Mouse (Mus musculus) myocyte (in vitro differentiated cells): ENCODE measurements around the gene Doc2b. TPM values are rescaled to one million over a fixed set of nuclear protein-coding genes. Genes with fewer than 3 reads are reported as not detected.
A peak's percentile ranks its signal among the peaks of the same experiment; 100 is the strongest.

Source experiments
- H3K27me3 ChIP-seq: one replicate; pipeline ENCODE4 v1.6.1; 2011; ENCODE audit not compliant: control insufficient read depth, insufficient read depth, insufficient read length
- H3K36me3 ChIP-seq: one replicate; pipeline ENCODE4 v1.6.1; 2011; ENCODE audit not compliant: control insufficient read depth, insufficient read depth
- H3K4me2 ChIP-seq: one replicate; pipeline ENCODE4 v1.6.1; 2011; ENCODE audit warnings: low read depth, control low read depth
- H3K4me3 ChIP-seq: one replicate; pipeline ENCODE4 v1.5.1; 2011; ENCODE audit warnings: mild to moderate bottlenecking, control low read depth, moderate library complexity
- H3K79me2 ChIP-seq: one replicate; pipeline ENCODE4 v1.6.1; 2011; ENCODE audit not compliant: control insufficient read depth, insufficient read depth
- H3ac ChIP-seq: one replicate; pipeline ENCODE4 v1.6.1; 2011; ENCODE audit not compliant: control insufficient read depth, insufficient read length
- CEBPB ChIP-seq: IDR thresholded peaks from 2 replicates; pipeline ENCODE4 v1.6.1; 2011; ENCODE audit warnings: mild to moderate bottlenecking, moderate library complexity; ENCODE audit not compliant: poor library complexity, insufficient read depth, severe bottlenecking
- E2F4 ChIP-seq: IDR thresholded peaks from one replicate; pipeline ENCODE4 v1.6.1; 2011; ENCODE audit warnings: mild to moderate bottlenecking, control low read depth, moderate library complexity; ENCODE audit not compliant: insufficient read depth
- MAX ChIP-seq: IDR thresholded peaks from one replicate; pipeline ENCODE4 v1.6.1; 2011; ENCODE audit warnings: low read depth, mild to moderate bottlenecking, control low read depth
- MYOD1 ChIP-seq, 3 experiments: IDR thresholded peaks; one replicate each; pipeline ENCODE4 v1.6.1; 2011; ENCODE audit warnings: control low read depth in 2 of 3, low read depth in 2 of 3, mild to moderate bottlenecking in 2 of 3, moderate library complexity in 1 of 3; ENCODE audit not compliant: insufficient read length in 2 of 3, control insufficient read depth in 1 of 3
- MYOG ChIP-seq, 3 experiments: IDR thresholded peaks; one replicate each; pipeline ENCODE4 v1.6.1; 2011; ENCODE audit warnings: control low read depth in 2 of 3, low read depth in 2 of 3, mild to moderate bottlenecking in 2 of 3; ENCODE audit not compliant: insufficient read length in 2 of 3, control insufficient read depth in 1 of 3, insufficient read depth in 1 of 3
- POLR2A ChIP-seq: IDR thresholded peaks from one replicate; pipeline ENCODE4 v1.6.1; 2011; ENCODE audit warnings: low read depth, mild to moderate bottlenecking, control low read depth, moderate library complexity; ENCODE audit not compliant: insufficient read length
- POLR2AphosphoS2 ChIP-seq: IDR thresholded peaks from one replicate; pipeline ENCODE4 v1.6.1; 2011; ENCODE audit warnings: low read depth, control low read depth; ENCODE audit not compliant: insufficient read length
- REST ChIP-seq: IDR thresholded peaks from one replicate; pipeline ENCODE4 v1.6.1; 2011; ENCODE audit warnings: mild to moderate bottlenecking, control low read depth, moderate library complexity; ENCODE audit not compliant: insufficient read depth, insufficient read length
- SRF ChIP-seq: IDR thresholded peaks from one replicate; pipeline ENCODE4 v1.6.1; 2011; ENCODE audit warnings: low read depth; ENCODE audit not compliant: control insufficient read depth, insufficient read length
- TCF12 ChIP-seq: IDR thresholded peaks from one replicate; pipeline ENCODE4 v1.6.1; 2011; ENCODE audit warnings: mild to moderate bottlenecking, control low read depth; ENCODE audit not compliant: poor library complexity, insufficient read depth, severe bottlenecking
- TCF3 ChIP-seq: IDR thresholded peaks from one replicate; pipeline ENCODE4 v1.6.1; 2011; ENCODE audit warnings: low read depth, control low read depth; ENCODE audit not compliant: insufficient read length
- USF1 ChIP-seq: IDR thresholded peaks from one replicate; pipeline ENCODE4 v1.6.1; 2011; ENCODE audit warnings: low read depth, mild to moderate bottlenecking, control low read depth, moderate library complexity
- polyA plus RNA-seq: library from polyadenylated mRNA; unstranded; fragments of >200 nt; fragmentation: generic; extraction: Trizol; gene quantifications from one replicate; pipeline ENCODE4 v1.2.1, GENCODE M21; 2012; ENCODE audit warnings: missing spikeins

The Doc2b gene
- polyA plus RNA-seq, result 0.10 TPM

DNA sequence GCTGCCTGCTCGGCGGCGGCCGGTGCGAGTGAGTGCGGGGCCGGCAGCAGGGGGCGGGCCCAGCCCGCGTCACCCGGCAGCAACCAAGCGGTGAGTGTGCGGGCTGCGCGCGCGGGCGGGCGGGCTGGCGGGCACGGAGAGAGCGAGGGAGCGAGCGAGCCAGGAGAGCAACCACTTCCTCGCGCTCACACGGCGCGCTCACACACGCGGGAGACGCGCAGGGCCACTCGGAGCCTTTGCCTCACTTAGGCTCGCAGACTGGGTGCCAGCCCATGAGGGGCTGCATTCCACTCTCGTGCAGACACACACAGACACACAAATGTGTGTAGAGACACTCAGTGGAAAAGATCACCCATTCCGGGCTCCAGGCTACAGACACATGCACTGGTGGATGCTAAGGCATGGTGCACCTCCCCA, at the start of gene Doc2b:
Gene Doc2b, minus strand, starts transcription at position 21 of the 417 bp plus-strand sequence.
- Histone ChIP-seq H3K79me2 (no peaks in the 10 kb centered on the region), H3K4me3 (no peak within 1 kb of the TSS), H3K4me2 (peak within 1 kb of the TSS; percentile 24), H3K36me3 (no peaks in the 10 kb centered on the region), H3ac (no peak within 1 kb of the TSS), H3K27me3 (peaks cover 43% of the 10 kb centered on the region)
- TF ChIP-seq MYOD1 (IDR thresholded peaks at IDR 0.05; ENCODE audit: control insufficient read depth in 1 of 3, insufficient read length in 2 of 3, low read depth in 2 of 3) (peak in 1 of 3 experiments; percentile 8), POLR2A (no peak)

DNA sequence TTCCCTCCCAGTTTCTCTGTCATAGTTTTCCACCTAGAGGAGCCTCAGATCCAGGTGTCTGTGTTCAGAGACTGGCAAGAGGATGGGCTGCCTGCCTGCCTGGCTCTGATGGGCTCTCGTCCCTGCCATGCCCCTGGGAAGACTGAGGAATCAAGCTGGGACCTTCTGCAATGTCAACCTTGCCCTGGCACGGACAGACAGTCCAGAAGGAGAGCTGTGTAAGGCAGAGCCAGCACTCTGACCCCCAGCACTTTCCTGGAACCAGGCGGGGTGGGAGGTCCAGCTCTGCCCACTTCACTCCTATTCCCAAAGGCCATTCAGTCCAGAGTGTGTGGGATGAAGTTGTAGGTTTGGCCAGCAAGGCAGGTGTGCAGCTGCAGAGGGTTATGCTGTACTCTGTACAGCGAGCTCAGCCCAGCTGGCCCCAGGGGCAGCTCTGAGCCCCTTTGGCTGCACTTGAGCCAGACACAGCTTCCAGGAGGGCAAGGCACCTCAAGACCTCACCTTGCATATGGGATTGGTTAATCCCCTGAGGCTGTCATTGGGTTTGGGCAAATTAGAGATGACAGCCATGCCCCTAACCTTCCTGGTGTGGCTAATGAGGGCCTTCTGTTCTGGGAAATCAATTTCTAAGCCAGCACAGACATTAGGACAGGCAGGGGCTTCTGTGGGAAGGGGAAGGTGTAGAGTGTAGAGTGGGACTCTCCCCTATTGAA, 47.2 kb upstream of the Doc2b start:
- H3ac ChIP-seq, result no peak overlapping the region
- no peak overlapping the region for H3K4me3 ChIP-seq

DNA sequence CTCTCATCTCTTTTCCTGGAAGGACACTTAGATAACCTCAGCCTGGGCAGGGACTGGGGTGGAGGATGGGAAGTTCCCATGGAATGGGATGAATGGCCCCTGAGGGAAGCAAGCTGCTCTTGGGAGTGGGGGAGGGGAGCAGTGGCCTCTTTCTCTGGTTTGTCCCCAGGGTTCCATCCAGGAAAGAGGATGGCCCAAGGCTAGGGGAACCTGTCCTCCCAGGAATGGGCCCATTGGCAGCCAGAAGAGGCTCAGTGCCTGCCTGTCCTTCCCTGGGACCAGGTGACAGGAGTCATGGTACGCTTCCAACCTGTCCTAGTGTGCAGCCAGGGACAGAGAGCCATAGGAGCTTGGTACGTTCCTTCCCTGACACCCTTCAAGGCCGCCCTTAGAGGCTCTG, 45.7 kb upstream of the Doc2b start:
- TF ChIP-seq MAX, result no peak
- TF ChIP-seq SRF, result no peak
- no peak for TF ChIP-seq CEBPB
- no peak for TF ChIP-seq TCF12
- no peak for TF ChIP-seq TCF3
- no peak for TF ChIP-seq MYOG (IDR thresholded peaks at IDR 0.05; ENCODE audit: control insufficient read depth in 1 of 3, insufficient read depth in 1 of 3, insufficient read length in 2 of 3, low read depth in 2 of 3)
- TF ChIP-seq MYOD1 (IDR thresholded peaks at IDR 0.05; ENCODE audit: control insufficient read depth in 1 of 3, insufficient read length in 2 of 3, low read depth in 2 of 3), result no peak
- no peak for TF ChIP-seq POLR2AphosphoS2
- no peak for TF ChIP-seq REST
- TF ChIP-seq USF1, result no peak
- no peak for TF ChIP-seq E2F4
- TF ChIP-seq POLR2A, result no peak
- Histone ChIP-seq H3K4me2 (no peak overlapping the region), H3K27me3 (peaks cover 42% of the 10 kb centered on the region), H3ac (no peak overlapping the region), H3K79me2 (no peaks in the 10 kb centered on the region), H3K4me3 (no peak overlapping the region), H3K36me3 (no peaks in the 10 kb centered on the region)

More for the DNA sequence above, 47.2 kb upstream of the Doc2b start:
- Histone ChIP-seq H3K79me2 (no peaks in the 10 kb centered on the region), H3K4me2 (no peak overlapping the region), H3K27me3 (peaks cover 42% of the 10 kb centered on the region), H3K36me3 (no peaks in the 10 kb centered on the region)
- TF ChIP-seq MYOD1 (IDR thresholded peaks at IDR 0.05; ENCODE audit: control insufficient read depth in 1 of 3, insufficient read length in 2 of 3, low read depth in 2 of 3) (no peak), TCF3 (no peak), E2F4 (no peak), POLR2AphosphoS2 (no peak), POLR2A (no peak), CEBPB (no peak), TCF12 (no peak), SRF (no peak), REST (no peak), USF1 (no peak), MYOG (IDR thresholded peaks at IDR 0.05; ENCODE audit: control insufficient read depth in 1 of 3, insufficient read depth in 1 of 3, insufficient read length in 2 of 3, low read depth in 2 of 3) (no peak), MAX (no peak)

DNA sequence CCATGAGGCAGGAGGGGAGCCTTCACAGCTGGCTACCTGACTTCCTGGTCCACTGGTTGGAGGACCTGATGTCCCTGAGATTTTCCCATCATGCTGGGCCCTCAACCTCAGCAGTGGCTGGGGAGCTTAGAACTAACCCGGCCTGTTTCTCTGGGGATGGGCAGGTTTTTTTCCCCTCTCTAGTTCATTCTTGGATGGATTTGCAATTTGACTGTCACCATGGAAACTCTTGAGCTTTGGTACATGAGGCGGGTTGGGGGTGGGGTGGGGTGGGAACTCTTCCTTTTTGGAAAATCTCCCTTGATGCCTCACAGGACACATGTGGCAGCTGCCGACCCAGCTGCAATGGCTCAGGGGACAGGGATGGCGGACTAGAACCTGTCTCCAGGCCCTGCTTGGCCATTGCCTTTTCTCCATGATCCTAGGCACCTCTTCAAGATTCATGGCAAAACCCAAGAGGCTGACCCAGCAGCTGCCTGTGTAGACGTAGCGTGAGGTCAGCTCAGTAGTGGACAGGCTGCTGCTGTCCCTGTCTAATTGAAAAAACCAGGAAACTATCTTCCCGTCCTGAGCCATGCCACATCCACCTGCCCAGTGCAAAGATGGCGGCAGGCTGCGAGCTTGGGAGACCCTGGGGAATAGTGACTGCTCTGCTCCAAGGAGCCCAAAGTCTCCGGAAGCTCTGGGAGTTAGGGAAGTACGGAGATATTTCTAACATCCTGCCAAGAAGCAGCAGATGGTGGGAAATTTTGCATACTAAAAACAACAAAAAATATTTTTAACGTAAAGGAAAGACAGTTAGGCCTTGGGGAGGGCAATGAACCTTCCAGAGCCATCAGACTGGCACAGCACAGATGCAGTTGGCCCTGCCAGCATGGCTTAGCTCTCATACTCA, 43.9 kb upstream of the Doc2b start:
- H3K79me2 ChIP-seq, result no peaks in the 10 kb centered on the region
- TF ChIP-seq TCF12, result no peak
- TF ChIP-seq USF1, result no peak
- no peak for TF ChIP-seq E2F4
- no peak for TF ChIP-seq MYOG (IDR thresholded peaks at IDR 0.05; ENCODE audit: control insufficient read depth in 1 of 3, insufficient read depth in 1 of 3, insufficient read length in 2 of 3, low read depth in 2 of 3)
- no peak for TF ChIP-seq MAX
- no peak overlapping the region for H3K4me2 ChIP-seq
- no peaks in the 10 kb centered on the region for H3K36me3 ChIP-seq
- H3K27me3 ChIP-seq, result peaks cover 42% of the 10 kb centered on the region
- H3ac ChIP-seq, result no peak overlapping the region
- H3K4me3 ChIP-seq, result no peak overlapping the region

DNA sequence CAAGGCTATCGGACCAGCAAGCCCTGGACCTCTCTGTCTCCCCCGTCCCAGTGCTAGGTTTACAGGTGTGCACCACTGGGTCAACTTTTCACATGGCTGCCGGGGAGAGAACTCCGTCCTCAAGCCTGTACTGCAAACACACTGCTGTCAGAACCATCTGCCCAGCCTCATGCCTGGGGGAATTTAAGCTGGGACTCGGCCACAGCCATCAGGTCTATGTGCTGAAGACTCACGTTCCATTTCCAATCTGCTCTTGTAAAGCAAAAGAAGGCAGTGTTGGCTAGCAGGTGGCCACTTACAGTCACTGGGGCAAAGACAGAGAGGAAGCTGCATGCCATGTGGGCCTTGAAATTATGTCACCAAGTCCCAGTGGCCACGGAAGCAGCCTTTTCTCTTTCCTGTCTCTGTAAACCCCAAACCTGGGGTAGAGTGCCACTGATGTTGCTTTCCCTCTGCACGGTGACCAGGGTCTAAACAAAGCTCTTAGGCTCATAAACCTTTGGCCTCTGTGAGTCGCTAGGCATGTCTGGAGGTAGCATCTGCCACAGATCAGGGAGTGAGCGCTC, 43.1 kb upstream of the Doc2b start:
- Histone ChIP-seq H3ac (no peak overlapping the region), H3K36me3 (no peaks in the 10 kb centered on the region), H3K27me3 (peaks cover 39% of the 10 kb centered on the region), H3K79me2 (no peaks in the 10 kb centered on the region), H3K4me3 (no peak overlapping the region), H3K4me2 (no peak overlapping the region)
- TF ChIP-seq TCF12, result no peak
- TF ChIP-seq REST, result no peak
- TF ChIP-seq TCF3, result no peak
- no peak for TF ChIP-seq SRF
- TF ChIP-seq POLR2A, result no peak
- no peak for TF ChIP-seq CEBPB
- no peak for TF ChIP-seq MYOG (IDR thresholded peaks at IDR 0.05; ENCODE audit: control insufficient read depth in 1 of 3, insufficient read depth in 1 of 3, insufficient read length in 2 of 3, low read depth in 2 of 3)
- no peak for TF ChIP-seq E2F4
